17 mouse cellular contexts compared by ENCODE assay signal in the genomic region with DNA sequence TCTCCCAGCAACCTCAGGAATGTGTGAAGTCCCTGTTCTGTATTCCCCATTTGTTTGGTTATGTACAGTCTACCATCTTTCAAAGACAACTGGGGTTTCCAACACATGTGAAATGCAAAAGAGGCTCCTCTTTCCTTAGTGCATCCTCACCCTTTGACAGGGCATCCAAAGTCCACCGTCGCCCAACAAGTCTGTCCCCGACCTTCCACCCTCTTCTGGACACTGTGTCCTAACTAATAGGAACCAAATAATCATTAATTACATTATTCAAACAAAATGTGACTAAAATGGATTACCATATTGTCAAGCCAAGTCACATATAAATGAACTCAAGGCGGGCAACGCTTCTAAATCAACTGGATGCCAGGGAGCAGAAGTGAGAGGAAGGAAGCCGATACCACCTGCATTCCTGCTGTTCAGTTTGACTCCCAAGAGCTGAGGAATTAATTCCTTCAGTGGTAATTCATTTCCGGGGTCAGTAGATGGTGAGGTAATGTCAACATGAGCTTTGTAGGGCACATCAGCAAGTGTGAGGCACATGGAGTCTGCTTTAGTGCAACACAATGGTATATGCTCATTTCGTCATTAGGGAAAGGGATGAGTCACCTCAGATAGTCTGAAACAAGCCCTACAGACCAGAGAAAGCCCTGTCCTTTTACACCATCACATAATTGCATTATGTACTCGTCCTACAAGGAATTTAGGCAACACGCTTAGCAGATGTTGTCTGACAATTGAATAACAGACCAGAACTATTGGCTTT. TPM values are rescaled to one million over a fixed set of nuclear protein-coding genes. Genes with fewer than 3 reads are reported as not detected.
A peak's percentile ranks its signal among the peaks of the same experiment; 100 is the strongest.
DNase-seq lines count a peak whose midpoint lies in the region; ATAC-seq and TF ChIP-seq lines count a peak whose summit lies in the region.
"Had no signal": no experiment of that assay in that cellular context is flagged by ENCODE, and none has a peak within 500 bp of the region (broad histone marks: within the 10 kb centered on the region; RNA-seq: fewer than 3 reads in every experiment).

No protein-coding gene starts in this region.

- H3K4me2 ChIP-seq in intestine, postnatal 0 days (replicated peaks; ENCODE audit: low read depth), result no peak overlapping the region
- H3K4me2 ChIP-seq: embryonic facial prominence, embryonic 13.5 days had no signal

- TF ChIP-seq CTCF in intestine, postnatal 0 days (IDR thresholded peaks at IDR 0.05; ENCODE audit: low read depth), result no peak

- H3K4me3 ChIP-seq in intestine, postnatal 0 days (ENCODE audit: low read depth, low read length), result no peak overlapping the region
- H3K4me3 ChIP-seq: embryonic facial prominence, embryonic 13.5 days; heart, adult 2 months; left cerebral cortex, adult 2 months had no signal

- no peaks in the 10 kb centered on the region for H3K9me3 ChIP-seq in intestine, postnatal 0 days (ENCODE audit: control insufficient read depth)
- H3K9me3 ChIP-seq: embryonic facial prominence, embryonic 13.5 days had no signal

- no peak overlapping the region for H3K27ac ChIP-seq in intestine, postnatal 0 days (ENCODE audit: low read depth, low read length)
- H3K27ac ChIP-seq: embryonic facial prominence, embryonic 13.5 days; heart, adult 2 months; left cerebral cortex, adult 2 months had no signal

- H3K36me3 ChIP-seq in intestine, postnatal 0 days (ENCODE audit: control insufficient read depth, insufficient read depth), result no peaks in the 10 kb centered on the region
- H3K36me3 ChIP-seq: embryonic facial prominence, embryonic 13.5 days had no signal

- H3K4me1 ChIP-seq in intestine, postnatal 0 days (replicated peaks; ENCODE audit: control insufficient read depth, insufficient read depth, low read length), result no peaks in the 10 kb centered on the region; the same call in 1 of the 2 replicates

- H3K9ac ChIP-seq in intestine, postnatal 0 days (ENCODE audit: low read depth, low read length), result no peak overlapping the region
- H3K9ac ChIP-seq: embryonic facial prominence, embryonic 13.5 days had no signal

- ATAC-seq in intestine, postnatal 0 days, result peak; percentile 64

- peak; percentile 69 for DNase-seq in heart, adult 11 months
- no peak for DNase-seq in heart, postnatal 25 days (ENCODE audit: low spot score)
- DNase-seq in kidney, postnatal 10 days, result peak; percentile 10
- no peak for DNase-seq in kidney, postnatal 14 days
- DNase-seq in 3T3-L1 (ENCODE audit: low read depth, low spot score), result peak; percentile 48
- no peak for DNase-seq in left cerebral cortex, adult 9 months (ENCODE audit: low spot score in 2 of 2)
- no peak for DNase-seq in thymus, postnatal 36 days
- DNase-seq: adrenal gland, postnatal 25 days; B cell, adult 2 months; cerebellum, postnatal 36 days; heart, adult 2 months; lung, postnatal 14 days had no signal

- no peaks in the 10 kb centered on the region for H3K27me3 ChIP-seq in intestine, postnatal 0 days (replicated peaks; ENCODE audit: control insufficient read depth, insufficient read depth, low read length)
- H3K27me3 ChIP-seq: embryonic facial prominence, embryonic 13.5 days had no signal

- intact Hi-C loops in heart, postnatal 25 days (cut with DNase I), result no loop called here

- 67% methylated on average over 10 of the region's 10 CpGs for WGBS in intestine, postnatal 0 days

RNA-seq across cellular contexts. Expression of gene Rnf169, which starts 5.9 kb away (rescaled TPM):
- 10 to 100 TPM in 1 of 2 experiments, 1 to 10 TPM in 1; 9.8 to 10.2 TPM for total RNA-seq in heart, postnatal 25 days (2021)
- polyA plus RNA-seq in intestine, postnatal 0 days (2015; fragmentation: Nextera tagmentation; extraction: Ambion mirVana), result 1.9 and 2.1 TPM in 2 replicates

RNA-seq across cellular contexts. Expression of gene Chrdl2, which starts 31.6 kb away (rescaled TPM):
- total RNA-seq in heart, postnatal 25 days (2021), result under 1 TPM in 1 of 2 experiments, not detected in 1; 0.36 TPM
- polyA plus RNA-seq in intestine, postnatal 0 days (2015; fragmentation: Nextera tagmentation; extraction: Ambion mirVana), result 1.0 and 1.2 TPM in 2 replicates
- total RNA-seq: adrenal gland, postnatal 25 days; monocyte, adult 5-6 weeks had no signal
- polyA plus RNA-seq: hindbrain, embryonic 11.5 days had no signal

Comparison
In these comparisons a context has a peak if more than half of its experiments do, and no peak if none do; other contexts are left out.
1. DNase-seq: peak in heart, adult 11 months (single experiment), kidney, postnatal 10 days (single experiment) and 3T3-L1 (single experiment); none in heart, postnatal 25 days (single experiment), kidney, postnatal 14 days (single experiment), left cerebral cortex, adult 9 months (0 of 2) and thymus, postnatal 36 days (0 of 2).